Mouse (Mus musculus): ENCODE data around the gene Nt5e. TPM values are rescaled to one million over a fixed set of nuclear protein-coding genes. Genes with fewer than 3 reads are reported as not detected.

Gene Nt5e
- total RNA-seq (2023), result 36.6 TPM

GRCm38 (mm10) chr9:88326930-88327901 is at the start of gene Nt5e:
Gene Nt5e, plus strand, starts transcription at chr9:88327197.

Other genes with a start within 250 kb of the Nt5e start
- 37.8 TPM for gene Snx14, start 111.8 kb downstream of the Nt5e start, total RNA-seq (2023)
- gene Gm20537, start 129.4 kb downstream of the Nt5e start, total RNA-seq (2023), result 2.6 TPM
- gene Syncrip, start 155.4 kb downstream of the Nt5e start, total RNA-seq (2023), result 109 TPM
- gene Zfp949, start 220.8 kb downstream of the Nt5e start, total RNA-seq (2023), result 11.0 TPM